Comparison of ENCODE assay signal across 11 mouse cellular contexts in the genomic region with DNA sequence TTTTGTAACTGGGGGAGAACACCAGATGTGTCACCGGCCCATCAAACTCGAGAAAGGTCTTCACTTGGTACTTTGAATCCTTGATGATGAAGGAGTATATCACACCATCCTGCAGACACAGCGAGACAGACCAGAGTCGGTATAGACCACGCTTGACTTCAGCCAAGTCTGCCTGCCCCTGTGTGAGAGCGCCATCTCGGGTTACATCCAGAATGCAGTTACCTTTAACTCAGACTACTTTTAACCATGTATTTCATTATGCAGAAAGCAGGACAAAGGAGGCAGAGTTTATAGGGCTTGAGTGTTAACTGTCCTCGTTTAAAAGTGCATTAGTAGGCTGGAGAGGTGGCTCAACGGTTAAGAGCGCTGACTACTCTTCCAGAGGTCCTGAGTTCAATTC. TPM values are rescaled to one million over a fixed set of nuclear protein-coding genes. Genes with fewer than 3 reads are reported as not detected.
"Had no signal": no experiment of that assay in that cellular context is flagged by ENCODE, and none has a peak within 500 bp of the region (broad histone marks: within the 10 kb centered on the region; RNA-seq: fewer than 3 reads in every experiment).

No protein-coding gene starts in this region.

- H3K9me3 ChIP-seq: limb, embryonic 12.5 days; liver, embryonic 13.5 days; midbrain, embryonic 13.5 days; neural tube, embryonic 12.5 days had no signal

- H3K4me3 ChIP-seq: limb, embryonic 12.5 days; liver, embryonic 13.5 days; midbrain, embryonic 13.5 days; neural tube, embryonic 12.5 days had no signal

- H3K9ac ChIP-seq: limb, embryonic 12.5 days; liver, embryonic 13.5 days; midbrain, embryonic 13.5 days; neural tube, embryonic 12.5 days had no signal

- H3K27me3 ChIP-seq: limb, embryonic 12.5 days; liver, embryonic 13.5 days; midbrain, embryonic 13.5 days; neural tube, embryonic 12.5 days had no signal

- DNase-seq: kidney, postnatal 36 days; liver; liver, embryonic 13.5 days; lung, adult 18-20 months; right cerebral cortex, postnatal 4 days; spleen, adult 18-20 months; thymus, postnatal 36 days had no signal

- H3K36me3 ChIP-seq: limb, embryonic 12.5 days; liver, embryonic 13.5 days; midbrain, embryonic 13.5 days; neural tube, embryonic 12.5 days had no signal

- H3K27ac ChIP-seq: limb, embryonic 12.5 days; liver, embryonic 13.5 days; midbrain, embryonic 13.5 days; neural tube, embryonic 12.5 days had no signal

- H3K4me2 ChIP-seq: limb, embryonic 12.5 days; liver, embryonic 13.5 days; midbrain, embryonic 13.5 days; neural tube, embryonic 12.5 days had no signal

- H3K4me1 ChIP-seq: limb, embryonic 12.5 days; liver, embryonic 13.5 days; midbrain, embryonic 13.5 days; neural tube, embryonic 12.5 days had no signal

- ATAC-seq: midbrain, embryonic 13.5 days had no signal

RNA-seq across cellular contexts. Expression of a gene that starts 53.2 kb away (rescaled TPM):
- total RNA-seq: monocyte, adult 5-6 weeks had no signal
